Mouse (Mus musculus) ES-Bruce4 (cell line): Measurements from ENCODE around the gene Pithd1.

ENCODE experiments used
- CTCF ChIP-seq: IDR thresholded peaks from one replicate; pipeline ENCODE4 v1.8.1; 2011; ENCODE audit warnings: low read depth, low read length
- EP300 ChIP-seq: IDR thresholded peaks from 2 replicates; pipeline ENCODE4 v1.6.1; 2011; ENCODE audit warnings: low read depth, low read length; ENCODE audit not compliant: insufficient read depth
- POLR2A ChIP-seq: IDR thresholded peaks from one replicate; pipeline ENCODE4 v1.8.1; 2011; ENCODE audit warnings: low read length; ENCODE audit not compliant: insufficient read depth

GRCm38 (mm10) chr4:136008782-136009447, 21.9 kb upstream of the Pithd1 start:
- TF ChIP-seq CTCF (no peak), EP300 (no peak), POLR2A (no peak)
